In genomic region chr3:121870726-121871125, GRCm38 (mm10) we compare ENCODE assay signal across 13 mouse cellular contexts.
"Had no signal": no experiment of that assay in that cellular context is flagged by ENCODE, and none has a peak within 500 bp of the region (broad histone marks: within the 10 kb centered on the region; RNA-seq: fewer than 3 reads in every experiment).

No protein-coding gene starts in this region.

- ATAC-seq: lung, postnatal 0 days had no signal

- H3K4me3 ChIP-seq: limb, embryonic 15.5 days; liver, embryonic 13.5 days; midbrain, embryonic 10.5 days; myocyte; neural tube, embryonic 15.5 days had no signal

- H3K9ac ChIP-seq: limb, embryonic 15.5 days; liver, embryonic 13.5 days; neural tube, embryonic 15.5 days had no signal

- H3K4me1 ChIP-seq: limb, embryonic 15.5 days; liver, embryonic 13.5 days; midbrain, embryonic 10.5 days; neural tube, embryonic 15.5 days had no signal

- H3K27ac ChIP-seq: limb, embryonic 15.5 days; liver, embryonic 13.5 days; midbrain, embryonic 10.5 days; neural tube, embryonic 15.5 days had no signal

- H3K36me3 ChIP-seq: limb, embryonic 15.5 days; liver, embryonic 13.5 days; midbrain, embryonic 10.5 days; neural tube, embryonic 15.5 days had no signal

- H3K4me2 ChIP-seq: limb, embryonic 15.5 days; liver, embryonic 13.5 days; neural tube, embryonic 15.5 days had no signal

- H3K9me3 ChIP-seq: limb, embryonic 15.5 days; liver, embryonic 13.5 days; midbrain, embryonic 10.5 days; neural tube, embryonic 15.5 days had no signal

- DNase-seq: kidney, postnatal 36 days; liver, embryonic 13.5 days; lung, adult 18-20 months; lung, postnatal 4 days; midbrain, embryonic 14.5 days; right cerebral cortex, adult 18-20 months; right cerebral cortex, postnatal 25 days; thymus, postnatal 4 days had no signal

- H3K27me3 ChIP-seq: limb, embryonic 15.5 days; liver, embryonic 13.5 days; neural tube, embryonic 15.5 days had no signal
